In the genomic region with DNA sequence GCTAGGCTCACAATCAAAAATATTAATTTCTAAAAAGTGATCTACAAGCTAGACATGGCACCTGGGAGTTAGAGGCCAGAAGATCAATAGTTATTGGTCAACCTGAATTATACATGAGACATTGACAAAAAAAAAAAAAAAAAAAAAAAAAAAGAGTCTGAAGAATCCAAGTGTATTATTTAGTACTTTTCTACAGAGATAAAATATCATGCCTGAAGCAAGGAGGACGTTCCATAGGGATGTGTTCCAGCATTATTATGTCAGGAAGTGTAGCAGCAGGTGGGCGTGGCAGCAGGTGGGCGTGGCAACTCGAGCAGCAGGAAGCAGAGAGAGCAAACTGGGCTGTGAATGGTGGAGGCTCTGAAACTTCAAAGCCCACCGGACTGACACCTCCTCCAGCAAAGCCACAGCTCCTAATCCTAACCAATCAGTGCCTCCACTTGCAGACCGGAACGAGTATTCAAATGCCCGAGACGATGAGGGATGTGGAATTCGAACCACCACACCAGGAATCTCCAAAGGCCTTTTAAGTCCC, we compare ENCODE assay signal across 15 mouse cellular contexts.
"Had no signal": no experiment of that assay in that cellular context is flagged by ENCODE, and none has a peak within 500 bp of the region (broad histone marks: within the 10 kb centered on the region; RNA-seq: fewer than 3 reads in every experiment).

No protein-coding gene starts in this region.

- H3K36me3 ChIP-seq: lung, embryonic 15.5 days had no signal

- H3K4me1 ChIP-seq: lung, embryonic 15.5 days had no signal

- H3K27ac ChIP-seq: kidney, postnatal 0 days; layer of hippocampus, adult 2 months; left cerebral cortex, adult 2 months; liver, embryonic 14.5 days; lung, embryonic 15.5 days; stomach, postnatal 0 days had no signal

- H3K9me3 ChIP-seq: lung, embryonic 15.5 days had no signal

- H3K9ac ChIP-seq: liver, embryonic 14.5 days; lung, embryonic 15.5 days had no signal

- H3K27me3 ChIP-seq: lung, embryonic 15.5 days had no signal

- H3K4me3 ChIP-seq: layer of hippocampus, adult 2 months; left cerebral cortex, adult 2 months; lung, embryonic 15.5 days had no signal

- DNase-seq: kidney, adult 2 months; kidney, postnatal 25 days; layer of hippocampus, adult 9-11 months; lung, adult 18-20 months; lung, postnatal 10 days; lung, postnatal 36 days; midbrain, embryonic 14.5 days; right cerebral cortex, postnatal 4 days; thymus, adult 18-20 months had no signal
